Mouse (Mus musculus) layer of hippocampus, postnatal 14 days (tissue): ENCODE measurements around the gene Eif2s3x. TPM values are rescaled to one million over a fixed set of nuclear protein-coding genes. Genes with fewer than 3 reads are reported as not detected.

ENCODE experiments used
- total RNA-seq, 2 experiments: library from RNA; stranded (reverse); gene quantifications; 2 replicates each; pipeline ENCODE4 v1.2.3; 2021

Gene Eif2s3x
- total RNA-seq, 2 experiments from 2014 or later: 116 to 159 TPM

Other genes with a start within 250 kb of the Eif2s3x start
- not detected for gene AU015836, start 244.2 kb downstream of the Eif2s3x start, total RNA-seq
- gene Zfx, start 89.2 kb downstream of the Eif2s3x start, total RNA-seq: 10 to 100 TPM; 29.3 to 30.1 TPM
- gene Klhl15, start 21.7 kb upstream of the Eif2s3x start, total RNA-seq: 10 to 100 TPM; 22.8 to 24.1 TPM
- under 1 TPM in 1 of 2 experiments, not detected in 1; 0.12 TPM for gene Fam90a1b, start 153.9 kb upstream of the Eif2s3x start, total RNA-seq
- gene Apoo, start 154.3 kb upstream of the Eif2s3x start, total RNA-seq: 10 to 100 TPM; 64.5 to 81.3 TPM